Mouse (Mus musculus) thymus, adult 2 months (tissue): ENCODE measurements around the gene Ttc23. TPM values are rescaled to one million over a fixed set of nuclear protein-coding genes. Genes with fewer than 3 reads are reported as not detected.

Experiments
- DNase-seq: peaks from one replicate; pipeline ENCODE4 v3.0.0; 2021
- H3K27ac ChIP-seq: fragments of 200-500 bp; 2 replicates; pipeline ENCODE4 v1.5.1; 2012; ENCODE audit warnings: low read length, control low read depth; ENCODE audit not compliant: control insufficient read depth, insufficient read depth
- H3K27me3 ChIP-seq: fragments of 200-500 bp; 2 replicates; pipeline ENCODE4 v1.6.1; 2012; ENCODE audit warnings: mild to moderate bottlenecking, low read length, moderate library complexity, mixed read lengths; ENCODE audit not compliant: control insufficient read depth, insufficient read depth
- H3K36me3 ChIP-seq: fragments of 200-500 bp; 2 replicates; pipeline ENCODE4 v1.6.1; 2012; ENCODE audit warnings: mild to moderate bottlenecking, low read length, moderate library complexity; ENCODE audit not compliant: control insufficient read depth, insufficient read depth
- H3K4me1 ChIP-seq: fragments of 200-500 bp; replicated peaks from 2 replicates; pipeline ENCODE4 v1.6.1; 2012; ENCODE audit warnings: low read length; ENCODE audit not compliant: control insufficient read depth, insufficient read depth
- H3K4me3 ChIP-seq: fragments of 200-500 bp; 2 replicates; pipeline ENCODE4 v1.5.1; 2012; ENCODE audit warnings: mild to moderate bottlenecking, low read length, control low read depth, moderate library complexity; ENCODE audit not compliant: control insufficient read depth, insufficient read depth
- CTCF ChIP-seq: fragments of 200-500 bp; IDR thresholded peaks from 2 replicates; pipeline ENCODE4 v1.5.1; 2012; ENCODE audit warnings: mild to moderate bottlenecking, control low read depth, low read length, moderate library complexity, borderline replicate concordance; ENCODE audit not compliant: control insufficient read depth, poor library complexity, insufficient read depth; ENCODE audit errors: extremely low read depth
- POLR2A ChIP-seq: fragments of 200-500 bp; IDR thresholded peaks from 2 replicates; pipeline ENCODE4 v1.6.1; 2012; ENCODE audit warnings: mild to moderate bottlenecking, low read length, control low read depth, moderate library complexity; ENCODE audit not compliant: control insufficient read depth, poor library complexity, insufficient read depth; ENCODE audit errors: extremely low read depth
- WGBS: fragments of 180-500 bp; shearing (Covaris S2); methylation state at CpG from one replicate; pipeline ENCODE4 v1.1.7; 2018; 5-methylcytosine and 5-hydroxymethylcytosine counted together
- polyA plus RNA-seq: library from polyadenylated mRNA; depleted of rRNA; stranded (reverse); fragments of >200 nt; gene quantifications from 2 replicates; pipeline ENCODE4 v1.2.3, GENCODE M21; 2012

The Ttc23 gene
- polyA plus RNA-seq, 1 experiment, result 4.5 TPM

DNA sequence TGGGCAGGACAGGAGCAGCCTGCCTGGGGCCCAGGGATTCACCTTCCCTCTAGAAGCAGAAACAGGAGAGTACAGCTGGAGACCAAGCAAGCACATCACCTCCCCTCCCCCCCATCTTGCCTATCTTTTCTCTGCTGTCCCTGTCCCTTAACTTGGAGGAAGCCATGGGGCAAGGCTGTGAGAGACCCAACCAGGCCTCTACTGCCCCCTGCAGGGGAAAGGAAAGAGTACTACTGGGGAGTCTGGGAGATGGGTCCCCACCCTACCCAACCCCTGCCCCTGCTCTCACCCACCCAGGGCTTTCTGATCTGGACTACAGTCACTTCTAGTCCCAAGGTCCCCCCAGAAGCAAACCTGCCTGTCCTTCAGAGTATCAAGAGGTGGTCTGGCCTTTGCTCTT, 53.6 kb downstream of the Ttc23 start:
- Histone ChIP-seq H3K27me3 (no peaks in the 10 kb centered on the region), H3K4me1 (no peaks in the 10 kb centered on the region), H3K36me3 (no peaks in the 10 kb centered on the region), H3K4me3 (no peak overlapping the region), H3K27ac (no peak overlapping the region)
- no peak for TF ChIP-seq POLR2A
- peak; percentile 26; the same call in 1 of the 2 replicates for TF ChIP-seq CTCF
- DNase-seq, result peak; percentile 44

DNA sequence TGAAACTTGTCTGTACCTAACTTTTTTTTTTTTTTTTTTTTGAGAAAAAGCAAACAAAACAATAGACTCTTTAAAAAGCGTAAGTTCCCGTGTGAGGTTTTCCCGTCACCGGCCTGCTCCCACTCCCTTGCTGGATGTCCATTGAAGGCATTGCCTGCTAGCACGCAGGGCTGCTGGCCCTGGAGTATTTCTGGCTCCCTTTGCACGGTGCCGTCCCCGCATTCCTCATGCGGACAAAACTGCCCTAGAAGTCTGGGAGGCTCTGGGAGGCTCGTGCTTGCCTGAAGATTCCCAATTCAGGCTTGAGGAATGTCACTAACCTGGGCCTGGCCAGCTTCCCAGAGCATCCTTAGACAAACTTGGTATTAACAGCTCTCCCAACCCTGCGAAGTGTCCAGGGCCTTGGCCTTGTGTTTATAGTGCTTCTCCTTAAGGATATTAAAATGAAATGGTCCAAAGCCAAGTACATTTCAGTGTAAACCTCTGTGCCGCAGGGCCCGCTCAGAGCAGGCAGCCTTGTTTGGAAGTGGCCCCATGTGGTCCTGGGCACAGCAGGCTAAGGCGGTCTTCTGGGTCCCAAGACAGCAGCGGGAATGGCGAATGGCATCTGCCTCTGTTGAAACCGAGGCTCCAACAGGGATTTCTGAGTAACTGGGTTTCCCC, 54.2 kb downstream of the Ttc23 start:
- DNase-seq, result no peak
- TF ChIP-seq POLR2A (no peak), CTCF (no peak)
- WGBS, result 91% methylated on average over 17 of the region's 17 CpGs
- Histone ChIP-seq H3K4me3 (no peak overlapping the region), H3K27me3 (no peaks in the 10 kb centered on the region), H3K36me3 (no peaks in the 10 kb centered on the region), H3K27ac (no peak overlapping the region), H3K4me1 (no peaks in the 10 kb centered on the region)

DNA sequence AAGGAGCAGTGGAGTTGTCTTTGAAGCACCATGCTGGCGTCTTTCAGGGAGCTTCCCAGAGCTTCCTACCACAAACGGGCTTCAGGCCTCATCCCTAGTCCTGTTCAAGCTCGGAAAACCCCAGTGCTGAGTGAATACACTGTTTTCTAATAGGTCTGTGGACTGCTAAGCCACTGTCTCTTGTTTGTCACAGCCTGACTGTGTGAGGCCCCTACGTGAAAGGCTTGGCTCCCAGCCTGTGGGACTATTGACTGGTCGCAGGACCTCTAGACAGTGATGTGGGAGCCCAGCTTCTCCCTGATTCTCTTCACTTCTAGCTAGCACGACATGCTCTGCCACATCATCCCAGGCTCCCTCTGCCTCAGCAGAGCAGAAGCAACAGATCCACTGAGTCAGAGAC, 61.0 kb downstream of the Ttc23 start:
- no peak overlapping the region for H3K4me3 ChIP-seq
- WGBS, result 90% methylated on average over 6 of the region's 6 CpGs
- no peak overlapping the region for H3K27ac ChIP-seq
- TF ChIP-seq CTCF (no peak), POLR2A (no peak)
- no peaks in the 10 kb centered on the region for H3K27me3 ChIP-seq
- no peaks in the 10 kb centered on the region for H3K4me1 ChIP-seq
- no peak for DNase-seq
- no peaks in the 10 kb centered on the region for H3K36me3 ChIP-seq

DNA sequence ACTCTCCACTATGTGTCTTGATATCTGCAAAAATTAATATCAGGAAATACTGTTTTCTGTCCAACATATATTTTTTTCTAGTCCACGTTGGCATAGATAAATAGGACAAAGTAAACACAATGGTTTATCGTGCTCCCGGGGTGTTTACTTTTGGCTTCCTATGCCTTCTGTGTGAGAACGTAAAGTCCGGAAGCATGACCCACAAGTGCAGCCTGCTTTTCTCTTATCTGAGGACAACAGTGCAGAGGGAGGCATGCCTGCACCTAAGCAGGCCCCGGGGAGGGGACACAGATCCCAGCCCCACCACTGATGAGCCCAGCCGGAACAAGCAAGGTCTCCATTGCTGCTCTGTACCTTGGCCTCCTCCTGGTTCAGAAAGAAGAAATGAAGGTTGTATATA, 63.0 kb downstream of the Ttc23 start:
- 91% methylated on average over 7 of the region's 7 CpGs for WGBS
- TF ChIP-seq CTCF (no peak), POLR2A (no peak)
- Histone ChIP-seq H3K27ac (no peak overlapping the region), H3K27me3 (no peaks in the 10 kb centered on the region), H3K4me1 (no peaks in the 10 kb centered on the region), H3K36me3 (no peaks in the 10 kb centered on the region), H3K4me3 (no peak overlapping the region)
- no peak for DNase-seq

DNA sequence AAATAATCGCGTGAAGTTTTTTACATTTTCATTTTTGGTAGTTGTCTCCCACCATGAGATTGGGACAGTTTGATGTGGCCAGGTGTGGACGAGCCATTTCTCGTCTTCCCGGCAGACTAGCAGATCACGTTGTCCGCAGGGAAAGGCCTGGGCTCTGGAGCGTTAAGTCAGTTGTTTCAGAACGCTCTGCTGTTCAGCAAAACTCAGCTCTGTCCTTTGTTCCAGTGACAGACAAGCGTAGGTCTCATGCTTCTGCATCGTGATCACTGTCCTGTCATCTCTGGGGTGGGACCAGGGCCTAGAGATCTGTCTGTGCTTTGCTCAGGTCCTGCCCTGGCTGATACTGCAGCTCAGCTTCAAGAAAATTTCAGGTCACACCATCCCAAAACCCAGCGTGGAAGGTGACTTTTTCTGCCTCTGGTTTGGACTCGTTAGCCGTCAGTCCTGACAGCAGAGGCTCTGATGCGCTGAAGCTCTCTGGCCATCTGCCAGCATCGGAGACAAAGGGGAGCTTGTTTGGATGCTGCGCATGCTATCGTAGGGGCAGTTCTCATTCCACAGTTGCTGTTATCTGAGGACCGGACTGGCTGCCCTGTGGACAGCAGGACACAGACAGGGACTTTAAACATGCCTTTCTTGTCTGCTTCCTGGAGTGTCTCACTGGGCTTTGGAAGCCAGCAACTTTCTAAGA, 66.8 kb downstream of the Ttc23 start:
- H3K36me3 ChIP-seq, result no peaks in the 10 kb centered on the region
- no peak overlapping the region for H3K27ac ChIP-seq
- no peak for DNase-seq
- no peak overlapping the region for H3K4me3 ChIP-seq
- no peaks in the 10 kb centered on the region for H3K27me3 ChIP-seq
- peaks cover 6% of the 10 kb centered on the region; the same call in 1 of the 2 replicates for H3K4me1 ChIP-seq
- TF ChIP-seq CTCF, result no peak
- no peak for TF ChIP-seq POLR2A
- WGBS, result 91% methylated on average over 19 of the region's 19 CpGs

DNA sequence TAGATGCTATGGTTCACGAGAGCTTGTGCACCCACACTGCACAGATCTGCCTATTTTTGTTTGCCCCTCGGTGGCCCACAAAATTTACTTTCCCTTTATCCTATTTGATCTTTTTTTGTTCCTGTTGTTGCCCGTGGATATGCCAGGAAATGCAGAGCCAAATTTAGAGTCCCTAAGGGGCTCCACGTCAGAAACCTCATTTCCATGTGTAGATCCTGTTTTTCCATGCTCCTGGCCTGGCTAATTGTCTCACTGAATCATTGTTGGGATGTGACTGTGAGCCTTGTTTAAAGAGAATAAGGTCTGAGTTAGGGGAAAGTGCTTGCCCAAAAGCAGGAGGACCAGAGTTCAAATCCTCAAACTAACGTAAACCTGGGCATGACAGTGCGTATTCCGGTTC, 68.0 kb downstream of the Ttc23 start:
- WGBS, result 83% methylated on average over 7 of the region's 7 CpGs
- Histone ChIP-seq H3K4me3 (no peak overlapping the region), H3K4me1 (peaks cover 6% of the 10 kb centered on the region; the same call in 1 of the 2 replicates), H3K36me3 (no peaks in the 10 kb centered on the region), H3K27me3 (no peaks in the 10 kb centered on the region), H3K27ac (no peak overlapping the region)
- TF ChIP-seq POLR2A, result no peak
- no peak for TF ChIP-seq CTCF
- no peak for DNase-seq
